Mouse (Mus musculus) intestine, postnatal 0 days (tissue): ENCODE results near the gene Ppp1r2. TPM values are rescaled to one million over a fixed set of nuclear protein-coding genes. Genes with fewer than 3 reads are reported as not detected.

ENCODE experiments used
- ATAC-seq: fragments of 200-750 bp; cut with Nextera tagmentation; 2 replicates; pipeline ENCODE4 v1.8.0; 2017; ENCODE audit warnings: mild to moderate bottlenecking, moderate TSS enrichment, moderate library complexity
- H3K27ac ChIP-seq: fragments of 300-500 bp; sonication (generic); 2 replicates; pipeline ENCODE4 v1.5.1; 2014; ENCODE audit warnings: mild to moderate bottlenecking, low read depth, low read length, moderate library complexity
- H3K27me3 ChIP-seq: fragments of 300-500 bp; sonication (generic); replicated peaks from 2 replicates; pipeline ENCODE4 v1.6.1; 2014; ENCODE audit warnings: low read length, mixed read lengths; ENCODE audit not compliant: control insufficient read depth, insufficient read depth
- H3K36me3 ChIP-seq: fragments of 300-500 bp; sonication (generic); 2 replicates; pipeline ENCODE4 v1.6.1; 2014; ENCODE audit warnings: mild to moderate bottlenecking, moderate library complexity; ENCODE audit not compliant: control insufficient read depth, insufficient read depth
- H3K4me1 ChIP-seq: fragments of 300-500 bp; sonication (generic); replicated peaks from 2 replicates; pipeline ENCODE4 v1.6.1; 2014; ENCODE audit warnings: antibody characterized with exemption, low read length, mixed read lengths; ENCODE audit not compliant: control insufficient read depth, insufficient read depth
- H3K4me2 ChIP-seq: fragments of 300-500 bp; sonication (generic); replicated peaks from 2 replicates; pipeline ENCODE4 v1.6.1; 2014; ENCODE audit warnings: low read depth, mild to moderate bottlenecking, moderate library complexity
- H3K4me3 ChIP-seq: fragments of 300-500 bp; sonication (generic); 2 replicates; pipeline ENCODE4 v1.5.1; 2014; ENCODE audit warnings: low read depth, low read length
- H3K9ac ChIP-seq: fragments of 300-500 bp; sonication (generic); 2 replicates; pipeline ENCODE4 v1.6.1; 2014; ENCODE audit warnings: mild to moderate bottlenecking, low read depth, low read length
- H3K9me3 ChIP-seq: fragments of 300-500 bp; sonication (generic); 2 replicates; pipeline ENCODE4 v1.6.1; 2016; ENCODE audit warnings: mixed run types; ENCODE audit not compliant: control insufficient read depth
- CTCF ChIP-seq: sonication (generic); IDR thresholded peaks from 2 replicates; pipeline ENCODE4 v1.5.1; 2016; ENCODE audit warnings: low read depth, mild to moderate bottlenecking, control low read depth, antibody characterized with exemption, moderate library complexity
- WGBS: fragments of 180-500 bp; shearing (Covaris S2); extraction: QIAGEN DNeasy Blood & Tissue Kit; methylation state at CpG from one replicate; pipeline ENCODE4 v1.1.7; 2014; 5-methylcytosine and 5-hydroxymethylcytosine counted together
- polyA plus RNA-seq: library from polyadenylated mRNA; unstranded; fragments of >200 nt; fragmentation: Nextera tagmentation; extraction: Ambion mirVana; gene quantifications from 2 replicates; pipeline ENCODE4 v1.2.1, GENCODE M21; 2015

Ppp1r2 gene
- polyA plus RNA-seq, 1 experiment from 2014 or later: 80.4 TPM

DNA sequence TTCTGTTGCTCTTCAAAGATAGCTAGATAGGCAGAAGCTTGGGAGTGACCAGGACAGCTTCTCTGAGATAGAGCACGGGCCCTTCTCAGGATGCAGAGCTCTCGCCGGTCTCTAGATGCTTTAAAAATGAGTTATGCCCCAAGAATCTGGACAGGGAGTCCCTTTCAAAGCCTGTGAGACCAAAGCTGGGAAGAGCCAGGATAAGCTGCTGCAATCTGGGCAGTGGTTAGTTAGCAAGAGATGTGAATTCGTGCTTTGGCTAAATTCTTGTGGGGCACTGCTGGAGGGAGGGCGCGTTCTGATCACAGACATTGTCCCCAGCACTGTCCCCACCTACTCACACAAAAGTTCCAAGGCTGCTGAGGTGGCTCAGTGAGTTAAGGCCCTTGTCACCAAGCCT is 3.5 kb upstream of the Ppp1r2 start:
- no peaks in the 10 kb centered on the region for H3K36me3 ChIP-seq
- 75% methylated on average over 6 of the region's 6 CpGs for WGBS
- no peak for TF ChIP-seq CTCF

DNA sequence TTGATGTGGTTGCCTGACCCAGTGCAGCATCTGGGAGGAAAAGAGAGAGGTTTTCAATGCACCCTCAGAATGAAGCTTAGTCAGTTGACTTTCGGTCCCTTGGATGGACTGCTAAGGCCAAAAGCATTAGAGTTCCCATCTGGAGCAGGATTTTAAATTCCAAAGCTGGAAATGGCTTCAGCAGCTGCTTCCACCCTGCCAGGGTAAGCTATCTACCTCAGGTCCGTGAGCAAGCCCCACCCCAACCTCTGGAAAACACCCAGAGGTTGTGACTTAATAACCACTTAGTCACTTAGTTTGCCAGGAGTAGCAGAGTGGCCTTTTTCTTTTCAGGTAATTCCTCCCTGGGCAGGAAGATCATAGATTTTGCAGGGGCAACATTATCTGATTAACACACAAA is 3.0 kb upstream of the Ppp1r2 start:
- Histone ChIP-seq H3K4me2 (no peak overlapping the region), H3K4me3 (no peak overlapping the region), H3K27me3 (no peaks in the 10 kb centered on the region), H3K27ac (no peak overlapping the region), H3K9ac (no peak overlapping the region), H3K9me3 (no peaks in the 10 kb centered on the region), H3K36me3 (no peaks in the 10 kb centered on the region), H3K4me1 (no peaks in the 10 kb centered on the region)
- TF ChIP-seq CTCF: no peak
- no peak for ATAC-seq
- 57% methylated on average over 2 of the region's 2 CpGs for WGBS

More for the DNA sequence above, 3.5 kb upstream of the Ppp1r2 start:
- Histone ChIP-seq H3K9me3 (no peaks in the 10 kb centered on the region), H3K4me1 (no peaks in the 10 kb centered on the region), H3K4me2 (no peak overlapping the region), H3K9ac (no peak overlapping the region), H3K27ac (no peak overlapping the region), H3K4me3 (no peak overlapping the region), H3K27me3 (no peaks in the 10 kb centered on the region)
- no peak for ATAC-seq

- Histone ChIP-seq H3K9ac (no peak overlapping the region), H3K27ac (peak overlapping the region; percentile 62), H3K4me1 (0 out of 2 replicates have a peak, but pooled peaks cover 3% of the 10 kb centered on the region), H3K9me3 (no peaks in the 10 kb centered on the region), H3K27me3 (no peaks in the 10 kb centered on the region), H3K4me2 (no peak overlapping the region), H3K36me3 (peaks cover 4% of the 10 kb centered on the region; the same call in 1 of the 2 replicates), H3K4me3 (no peak overlapping the region)
- 65% methylated on average over 7 of the region's 7 CpGs for WGBS
- ATAC-seq: no peak
- no peak for TF ChIP-seq CTCF
Observed at GRCm38 (mm10) chr16:31276962-31277361, 1.9 kb upstream of the Ppp1r2 start.

DNA sequence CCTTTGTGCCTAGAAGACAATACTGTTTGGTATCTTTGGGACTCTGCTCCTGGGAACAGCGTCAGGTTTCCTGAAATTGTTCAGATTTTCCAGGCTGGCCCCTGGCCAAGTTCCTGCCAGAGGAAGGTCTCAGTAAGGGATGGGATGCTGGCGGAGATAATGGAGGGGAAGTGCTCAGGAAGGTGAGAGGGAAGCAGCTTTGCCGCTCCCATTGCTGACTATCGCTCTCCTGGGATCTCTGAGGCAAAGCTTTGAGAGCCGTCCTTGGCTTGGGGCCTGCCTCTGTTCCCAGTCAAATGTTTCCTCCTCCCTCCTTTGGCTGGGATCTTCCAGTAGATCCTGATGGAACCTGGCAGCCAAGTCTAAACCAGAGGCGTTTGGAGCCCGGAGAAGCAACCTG is 1.5 kb upstream of the Ppp1r2 start:
- TF ChIP-seq CTCF: no peak
- H3K27ac ChIP-seq: peak overlapping the region; percentile 62; the same call in 1 of the 2 replicates
- H3K4me2 ChIP-seq: no peak overlapping the region
- H3K9me3 ChIP-seq: no peaks in the 10 kb centered on the region
- H3K4me1 ChIP-seq: 0 out of 2 replicates have a peak, but pooled peaks cover 3% of the 10 kb centered on the region
- H3K9ac ChIP-seq: no peak overlapping the region
- ATAC-seq: no peak
- H3K36me3 ChIP-seq: peaks cover 4% of the 10 kb centered on the region; the same call in 1 of the 2 replicates
- WGBS: 64% methylated on average over 7 of the region's 7 CpGs
- no peaks in the 10 kb centered on the region for H3K27me3 ChIP-seq
- H3K4me3 ChIP-seq: no peak overlapping the region

DNA sequence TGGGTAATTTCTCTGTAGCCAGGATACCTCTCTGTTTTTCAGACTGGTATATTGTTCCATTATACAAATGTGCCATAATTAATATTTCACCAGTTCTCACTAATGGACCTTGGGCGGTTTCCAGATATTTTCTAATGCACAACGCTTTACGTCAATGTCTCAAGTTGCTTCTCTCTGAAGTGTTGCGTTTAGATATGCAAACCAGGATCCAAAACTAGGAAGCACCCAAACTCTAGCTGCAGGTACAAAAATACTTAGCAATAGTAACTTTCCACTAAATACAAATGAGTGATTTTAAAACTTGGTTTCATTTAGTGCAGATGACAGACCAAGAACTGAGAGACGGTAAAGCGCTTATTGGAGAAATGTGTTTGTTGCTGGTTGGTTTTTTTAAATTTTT is 993 bp downstream of the Ppp1r2 start:
- H3K9me3 ChIP-seq: no peaks in the 10 kb centered on the region
- TF ChIP-seq CTCF: no peak
- H3K27ac ChIP-seq: peak overlapping the region; percentile 96
- H3K36me3 ChIP-seq: peaks cover 4% of the 10 kb centered on the region; the same call in 1 of the 2 replicates
- no peaks in the 10 kb centered on the region for H3K27me3 ChIP-seq
- peak overlapping the region; percentile 90 for H3K4me3 ChIP-seq
- no peak for ATAC-seq
- H3K4me2 ChIP-seq: peak overlapping the region; percentile 55
- WGBS: 1% methylated on average over 6 of the region's 6 CpGs
- 0 out of 2 replicates have a peak, but pooled peaks cover 3% of the 10 kb centered on the region for H3K4me1 ChIP-seq
- H3K9ac ChIP-seq: peak overlapping the region; percentile 93

DNA sequence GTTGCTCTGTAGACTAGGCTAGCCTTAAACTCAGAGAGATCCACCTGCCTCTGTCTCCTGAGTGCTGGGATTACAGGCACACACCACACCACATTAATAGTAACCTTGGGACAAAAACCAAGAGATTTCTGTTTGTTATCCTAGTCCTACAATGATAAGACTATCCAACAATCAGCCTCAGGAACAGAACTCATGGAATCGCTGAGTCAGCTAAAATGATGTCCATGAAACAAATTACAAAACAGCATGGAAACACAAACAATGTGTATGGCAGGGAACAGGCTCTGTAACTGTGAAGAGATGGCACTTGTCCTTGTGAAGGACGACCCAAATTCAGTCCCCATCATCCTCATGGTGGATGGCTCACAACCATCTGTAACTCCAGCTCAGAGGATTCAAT is 8.4 kb downstream of the Ppp1r2 start:
- H3K9me3 ChIP-seq: no peaks in the 10 kb centered on the region
- H3K36me3 ChIP-seq: peaks cover 9% of the 10 kb centered on the region; the same call in 1 of the 2 replicates
- no peak overlapping the region for H3K4me2 ChIP-seq
- no peak overlapping the region for H3K27ac ChIP-seq
- H3K4me3 ChIP-seq: no peak overlapping the region
- no peak overlapping the region for H3K9ac ChIP-seq
- H3K27me3 ChIP-seq: no peaks in the 10 kb centered on the region
- TF ChIP-seq CTCF: no peak
- ATAC-seq: no peak
- WGBS: 92% methylated on average over 2 of the region's 2 CpGs
- H3K4me1 ChIP-seq: no peaks in the 10 kb centered on the region

- WGBS: 90% methylated on average over 2 of the region's 2 CpGs
- no peak overlapping the region for H3K27ac ChIP-seq
- ATAC-seq: no peak
- no peak overlapping the region for H3K4me3 ChIP-seq
- H3K9me3 ChIP-seq: no peaks in the 10 kb centered on the region
- H3K36me3 ChIP-seq: peaks cover 44% of the 10 kb centered on the region
- no peak overlapping the region for H3K9ac ChIP-seq
- TF ChIP-seq CTCF: no peak
- no peaks in the 10 kb centered on the region for H3K4me1 ChIP-seq
- H3K27me3 ChIP-seq: no peaks in the 10 kb centered on the region
- H3K4me2 ChIP-seq: no peak overlapping the region
Observed at GRCm38 (mm10) chr16:31256151-31256550, 18.9 kb downstream of the Ppp1r2 start.
